Mouse (Mus musculus) megakaryocyte, embryonic 14.5 days (primary cell): Measurements from ENCODE around the gene Ptges3.

ENCODE experiments used
- FLI1 ChIP-seq: IDR thresholded peaks from 2 replicates; pipeline ENCODE4 v1.6.1; 2012; ENCODE audit warnings: low read length, inconsistent platforms, mixed read lengths
- GATA1 ChIP-seq: IDR thresholded peaks from 3 replicates; pipeline ENCODE4 v1.6.1; 2012; ENCODE audit warnings: mixed read lengths, low read length, inconsistent platforms, borderline replicate concordance

- TF ChIP-seq GATA1 (no peak), FLI1 (no peak)
These were observed 10.6 kb upstream of the Ptges3 start for GRCm38 (mm10) chr10:128048157-128048556.
